Mouse (Mus musculus) small intestine, adult 2 months (tissue): ENCODE measurements at regions not wholly inside any gene's neighbourhood (a gene's known extent, or its start where the extent isn't known, plus 50 kb on each side); places are given as distances from the start of the nearest gene placed in this dataset.

Source experiments
- H3K27ac ChIP-seq: fragments of 200-500 bp; 2 replicates; pipeline ENCODE4 v1.5.1; 2012; ENCODE audit warnings: low read depth, low read length, control low read depth, inconsistent platforms; ENCODE audit not compliant: insufficient read depth
- H3K27me3 ChIP-seq: fragments of 200-500 bp; 2 replicates; pipeline ENCODE4 v1.6.1; 2012; ENCODE audit warnings: mild to moderate bottlenecking, moderate library complexity, low read length, inconsistent platforms; ENCODE audit not compliant: control insufficient read depth, insufficient read depth
- H3K36me3 ChIP-seq: fragments of 200-500 bp; 2 replicates; pipeline ENCODE4 v1.6.1; 2012; ENCODE audit warnings: mild to moderate bottlenecking, low read length, control low read depth, inconsistent platforms; ENCODE audit not compliant: control insufficient read depth, insufficient read depth
- H3K4me1 ChIP-seq: fragments of 200-500 bp; 2 replicates; pipeline ENCODE4 v1.6.1; 2012; ENCODE audit warnings: low read length, inconsistent platforms, mixed read lengths; ENCODE audit not compliant: control insufficient read depth, insufficient read depth, insufficient read length
- H3K4me3 ChIP-seq: fragments of 200-500 bp; 2 replicates; pipeline ENCODE4 v1.5.1; 2012; ENCODE audit warnings: low read depth, mild to moderate bottlenecking, control low read depth, inconsistent platforms, low read length, moderate library complexity
- CTCF ChIP-seq: fragments of 200-500 bp; IDR thresholded peaks from 2 replicates; pipeline ENCODE4 v1.5.1; 2012; ENCODE audit warnings: low read depth, mild to moderate bottlenecking, control low read depth, inconsistent platforms, low read length, moderate library complexity, mixed read lengths; ENCODE audit not compliant: insufficient replicate concordance, insufficient read length; ENCODE audit errors: extremely low read depth
- POLR2A ChIP-seq: fragments of 200-500 bp; IDR thresholded peaks from 2 replicates; pipeline ENCODE4 v1.6.1; 2012; ENCODE audit warnings: low read depth, mild to moderate bottlenecking, control low read depth, inconsistent platforms, low read length, moderate library complexity
- WGBS: fragments of 180-500 bp; shearing (Covaris S2); methylation state at CpG from one replicate; pipeline ENCODE4 v1.1.7; 2018; 5-methylcytosine and 5-hydroxymethylcytosine counted together

DNA sequence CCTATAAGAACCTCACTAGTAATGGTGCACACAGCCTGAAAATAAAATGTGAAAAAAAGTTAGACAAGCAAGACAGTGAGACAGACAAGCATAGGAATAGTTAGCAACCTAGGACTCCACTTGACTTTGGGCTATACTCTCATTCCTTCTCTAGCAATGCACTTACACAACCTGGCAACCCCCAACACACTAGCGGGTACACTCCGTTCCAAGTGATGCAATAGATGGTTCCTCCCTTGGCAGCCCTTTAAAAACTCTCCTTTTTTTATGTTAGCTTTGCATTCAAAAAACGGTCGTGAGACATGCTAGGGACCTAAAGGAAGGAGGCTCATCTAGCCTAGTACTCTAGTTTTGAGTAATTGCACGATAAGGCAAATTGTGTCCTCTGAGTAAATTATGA, 184.8 kb downstream of the Srek1 start:
- Histone ChIP-seq H3K27ac (no peak overlapping the region), H3K4me1 (no peaks in the 10 kb centered on the region), H3K4me3 (no peak overlapping the region), H3K36me3 (no peaks in the 10 kb centered on the region), H3K27me3 (no peaks in the 10 kb centered on the region)
- 88% methylated on average over 5 of the region's 5 CpGs for WGBS
- TF ChIP-seq POLR2A (no peak), CTCF (no peak)

DNA sequence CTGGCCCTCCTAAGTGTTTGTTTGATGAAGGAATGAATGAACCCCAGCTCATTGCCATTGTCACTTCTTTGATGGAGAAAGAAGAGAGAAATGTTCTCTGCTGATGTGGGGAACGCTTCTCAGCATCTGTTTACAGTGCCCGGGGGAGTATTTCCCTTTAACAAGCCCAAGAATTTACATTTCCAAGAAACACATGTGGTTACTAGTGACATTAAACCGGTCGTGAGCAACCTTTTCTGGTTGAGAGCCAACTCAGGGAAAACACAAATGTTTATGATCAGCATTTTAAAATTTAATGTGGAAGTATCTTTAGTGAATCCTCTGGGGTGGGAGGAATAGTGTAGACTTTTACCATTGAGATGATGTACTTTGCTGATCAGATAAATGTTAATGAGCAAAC, 197.6 kb downstream of the Srek1 start:
- TF ChIP-seq POLR2A = no peak
- no peak for TF ChIP-seq CTCF
- no peaks in the 10 kb centered on the region for H3K27me3 ChIP-seq
- H3K27ac ChIP-seq = no peak overlapping the region
- H3K36me3 ChIP-seq = no peaks in the 10 kb centered on the region
- no peaks in the 10 kb centered on the region for H3K4me1 ChIP-seq
- WGBS = 60% methylated on average over 4 of the region's 4 CpGs
- H3K4me3 ChIP-seq = no peak overlapping the region

- H3K27me3 ChIP-seq = no peaks in the 10 kb centered on the region
- H3K27ac ChIP-seq = no peak overlapping the region
- 76% methylated on average over 8 of the region's 8 CpGs for WGBS
- TF ChIP-seq CTCF (no peak), POLR2A (no peak)
- no peak overlapping the region for H3K4me3 ChIP-seq
- no peaks in the 10 kb centered on the region for H3K36me3 ChIP-seq
- H3K4me1 ChIP-seq = no peaks in the 10 kb centered on the region
Measured at GRCm38 (mm10) chr13:103564715-103565114, 209.7 kb downstream of the Srek1 start.

DNA sequence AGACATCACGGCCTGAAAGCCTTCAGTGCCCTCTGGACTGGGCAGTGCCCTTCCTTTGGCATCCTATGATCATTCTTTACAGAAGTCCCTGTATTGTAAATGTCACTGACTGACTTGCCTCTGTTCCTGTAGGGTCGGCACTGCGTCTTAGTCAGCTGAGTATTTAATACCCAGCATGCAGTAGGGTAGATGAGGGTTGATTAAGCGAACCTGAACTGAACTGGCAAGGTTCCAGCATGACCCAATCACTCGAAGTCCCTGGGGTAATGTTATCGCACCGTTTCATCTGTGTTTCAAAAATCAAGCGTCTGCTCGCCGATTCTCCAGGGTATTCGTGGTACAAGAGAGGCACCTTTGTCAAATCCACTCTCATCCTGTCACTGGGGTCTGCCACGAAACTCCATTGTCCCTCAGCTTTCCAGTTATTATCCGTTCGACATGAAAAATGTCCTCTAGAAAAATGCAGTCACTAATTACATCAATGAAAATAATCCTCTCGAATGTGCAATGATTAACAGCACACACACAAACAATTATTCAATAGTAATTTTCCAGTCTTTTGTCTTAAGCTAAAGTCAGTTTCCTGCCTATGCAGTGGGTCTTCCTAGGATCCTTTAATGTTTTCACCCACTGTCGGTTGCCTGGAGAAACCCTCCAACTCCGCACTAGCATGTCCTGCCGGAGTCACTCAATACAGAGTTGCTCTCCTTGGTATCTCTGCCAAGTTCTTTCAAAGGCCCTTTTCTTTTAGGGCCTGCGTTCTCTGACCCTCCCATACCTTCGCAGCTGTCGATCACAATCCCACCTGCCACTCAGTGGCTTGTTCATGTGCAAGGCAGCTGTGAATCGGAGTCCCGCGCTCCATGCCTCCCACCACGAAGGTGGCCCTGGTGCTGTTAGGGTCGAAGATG, 212.4 kb downstream of the Srek1 start:
- H3K4me3 ChIP-seq = no peak overlapping the region
- no peaks in the 10 kb centered on the region for H3K27me3 ChIP-seq
- H3K36me3 ChIP-seq = no peaks in the 10 kb centered on the region
- TF ChIP-seq POLR2A = no peak
- no peak for TF ChIP-seq CTCF
- H3K27ac ChIP-seq = no peak overlapping the region
- no peaks in the 10 kb centered on the region for H3K4me1 ChIP-seq
- WGBS = 83% methylated on average over 26 of the region's 26 CpGs

DNA sequence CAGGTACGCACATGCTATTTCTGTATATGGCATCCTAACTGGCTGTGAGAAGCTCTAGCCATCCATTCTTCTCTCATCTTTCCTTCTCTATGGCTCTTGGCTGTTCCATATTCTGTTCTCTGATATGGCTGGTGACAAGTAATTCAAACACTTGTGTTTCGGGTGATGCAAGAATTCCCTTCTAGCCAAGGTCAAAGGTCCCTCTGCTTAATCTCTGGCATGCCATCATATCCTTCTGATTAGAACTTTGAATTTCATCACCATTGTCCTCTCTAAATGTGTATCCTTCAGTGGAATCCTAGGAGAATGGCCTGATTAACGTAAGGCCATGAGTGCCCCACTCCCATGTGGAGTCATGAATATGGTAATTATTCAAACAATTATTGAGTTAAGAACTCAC, 215.5 kb downstream of the Srek1 start:
- H3K27ac ChIP-seq = no peak overlapping the region
- 60% methylated on average over 3 of the region's 3 CpGs for WGBS
- no peaks in the 10 kb centered on the region for H3K36me3 ChIP-seq
- H3K27me3 ChIP-seq = no peaks in the 10 kb centered on the region
- no peak overlapping the region for H3K4me3 ChIP-seq
- TF ChIP-seq CTCF = no peak
- no peak for TF ChIP-seq POLR2A
- no peaks in the 10 kb centered on the region for H3K4me1 ChIP-seq

- Histone ChIP-seq H3K4me3 (no peak overlapping the region), H3K4me1 (no peaks in the 10 kb centered on the region), H3K27ac (no peak overlapping the region), H3K36me3 (no peaks in the 10 kb centered on the region), H3K27me3 (no peaks in the 10 kb centered on the region)
- 86% methylated on average over 10 of the region's 10 CpGs for WGBS
- TF ChIP-seq CTCF (no peak), POLR2A (no peak)
Measured at GRCm38 (mm10) chr13:103539577-103539976, 205.3 kb upstream of the Mast4 start.

DNA sequence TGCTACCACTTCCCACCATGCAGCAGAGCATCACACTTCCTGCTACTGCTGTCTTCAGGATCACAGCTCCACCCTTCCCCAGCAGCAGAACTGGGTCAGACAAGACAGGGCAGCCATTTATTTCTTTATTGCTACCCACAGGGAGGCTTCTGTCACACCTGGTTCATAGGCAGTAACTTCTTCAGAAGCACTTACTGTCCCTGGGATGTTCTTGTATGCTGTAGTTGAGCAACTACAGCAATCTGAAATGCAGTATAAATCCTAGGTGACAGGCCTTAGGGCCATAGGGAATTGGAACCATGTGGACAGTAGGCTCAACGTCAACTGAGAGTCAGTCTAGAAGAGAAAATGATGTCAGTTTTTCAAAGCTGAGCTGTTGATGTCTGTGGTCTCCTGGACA, 179.5 kb upstream of the Mast4 start:
- Histone ChIP-seq H3K36me3 (no peaks in the 10 kb centered on the region), H3K27me3 (no peaks in the 10 kb centered on the region), H3K4me3 (no peak overlapping the region), H3K4me1 (no peaks in the 10 kb centered on the region), H3K27ac (no peak overlapping the region)
- WGBS = 71% methylated on average over 1 of the region's 1 CpGs
- no peak for TF ChIP-seq CTCF

- no peaks in the 10 kb centered on the region for H3K27me3 ChIP-seq
- H3K4me1 ChIP-seq = no peaks in the 10 kb centered on the region
- no peaks in the 10 kb centered on the region for H3K36me3 ChIP-seq
- WGBS = 67% methylated on average over 7 of the region's 7 CpGs
- H3K4me3 ChIP-seq = no peak overlapping the region
- TF ChIP-seq POLR2A (no peak), CTCF (no peak)
- H3K27ac ChIP-seq = no peak overlapping the region
Measured at GRCm38 (mm10) chr13:103512476-103512875, 178.2 kb upstream of the Mast4 start.
